Mouse (Mus musculus) midbrain, postnatal 0 days (tissue): ENCODE data around the gene Hspb2. TPM values are rescaled to one million over a fixed set of nuclear protein-coding genes. Genes with fewer than 3 reads are reported as not detected.

Experiments
- ATAC-seq: fragments of 200-750 bp; cut with Nextera tagmentation; 2 replicates; pipeline ENCODE4 v1.8.0; 2017; ENCODE audit warnings: moderate number of reproducible peaks, mild to moderate bottlenecking, moderate TSS enrichment, moderate library complexity; ENCODE audit not compliant: low FRiP score
- DNase-seq: peaks from one replicate; pipeline ENCODE4 v3.0.0-alpha.2; 2015; ENCODE audit warnings: low spot score
- H3K27ac ChIP-seq: fragments of 300-500 bp; sonication (generic); 2 replicates; pipeline ENCODE4 v1.5.1; 2014; ENCODE audit warnings: low read depth, mild to moderate bottlenecking, low read length, mixed read lengths
- H3K27me3 ChIP-seq: fragments of 300-500 bp; sonication (generic); 2 replicates; pipeline ENCODE4 v1.6.1; 2014; ENCODE audit warnings: low read length, control low read depth, mixed read lengths; ENCODE audit not compliant: insufficient read depth
- H3K36me3 ChIP-seq: fragments of 300-500 bp; sonication (generic); 2 replicates; pipeline ENCODE4 v1.6.1; 2014; ENCODE audit warnings: low read length, control low read depth, mixed read lengths; ENCODE audit not compliant: insufficient read depth
- H3K4me1 ChIP-seq: fragments of 300-500 bp; sonication (generic); 2 replicates; pipeline ENCODE4 v1.6.1; 2014; ENCODE audit warnings: mild to moderate bottlenecking, control low read depth, antibody characterized with exemption, low read length, mixed read lengths; ENCODE audit not compliant: insufficient read depth
- H3K4me2 ChIP-seq: fragments of 300-500 bp; sonication (generic); 2 replicates; pipeline ENCODE4 v1.6.1; 2014; ENCODE audit warnings: low read depth, mild to moderate bottlenecking, low read length, mixed read lengths; ENCODE audit not compliant: poor library complexity, severe bottlenecking
- H3K4me3 ChIP-seq: fragments of 300-500 bp; sonication (generic); 2 replicates; pipeline ENCODE4 v1.5.1; 2014; ENCODE audit warnings: low read depth, mild to moderate bottlenecking, low read length, moderate library complexity
- H3K9ac ChIP-seq: fragments of 300-500 bp; sonication (generic); replicated peaks from 2 replicates; pipeline ENCODE4 v1.6.1; 2014; ENCODE audit warnings: mild to moderate bottlenecking, low read length, moderate library complexity, mixed read lengths; ENCODE audit not compliant: poor library complexity, severe bottlenecking
- H3K9me3 ChIP-seq: fragments of 300-500 bp; sonication (generic); 2 replicates; pipeline ENCODE4 v1.6.1; 2016; ENCODE audit warnings: low read length, control low read depth
- CTCF ChIP-seq: IDR thresholded peaks from 2 replicates; pipeline ENCODE4 v1.5.1; 2016; ENCODE audit warnings: antibody characterized with exemption, mild to moderate bottlenecking
- WGBS: fragments of 180-500 bp; shearing (Covaris S2); extraction: QIAGEN DNeasy Blood & Tissue Kit; methylation state at CpG from one replicate; pipeline ENCODE4 v1.1.7; 2014; 5-methylcytosine and 5-hydroxymethylcytosine counted together
- polyA plus RNA-seq: library from polyadenylated mRNA; unstranded; fragments of >200 nt; fragmentation: Nextera tagmentation; extraction: Ambion mirVana; gene quantifications from 2 replicates; pipeline ENCODE4 v1.2.1, GENCODE M21; 2015
- total RNA-seq: library from RNA; depleted of rRNA; stranded (reverse); fragments of >200 nt; gene quantifications from 2 replicates; pipeline ENCODE4 v1.2.3, GENCODE M21; 2014

The Hspb2 gene
- total and polyA plus RNA-seq, 2 experiments from 2014 or later: 2.6 to 5.2 TPM

GRCm38 (mm10) chr9:50768107-50769002, 16.2 kb upstream of the Hspb2 start, which contains the start of gene Fdxacb1:
TSS of gene Fdxacb1 (plus strand) at chr9:50768236.
- Histone ChIP-seq H3K36me3 (no peaks in the 10 kb centered on the region; the same call in 1 of the 2 replicates), H3K4me3 (peak within 1 kb of the TSS; percentile 55), H3K4me2 (peak within 1 kb of the TSS; percentile 83), H3K27ac (peak within 1 kb of the TSS; percentile 81), H3K9ac (peak within 1 kb of the TSS; percentile 60), H3K4me1 (no peaks in the 10 kb centered on the region), H3K27me3 (no peaks in the 10 kb centered on the region), H3K9me3 (no peaks in the 10 kb centered on the region)
- 4% methylated on average over 58 of the region's 59 CpGs for WGBS
- ATAC-seq (peak; percentile 94), DNase-seq (peak; percentile 98)
- TF ChIP-seq CTCF: peak; percentile 78

DNA sequence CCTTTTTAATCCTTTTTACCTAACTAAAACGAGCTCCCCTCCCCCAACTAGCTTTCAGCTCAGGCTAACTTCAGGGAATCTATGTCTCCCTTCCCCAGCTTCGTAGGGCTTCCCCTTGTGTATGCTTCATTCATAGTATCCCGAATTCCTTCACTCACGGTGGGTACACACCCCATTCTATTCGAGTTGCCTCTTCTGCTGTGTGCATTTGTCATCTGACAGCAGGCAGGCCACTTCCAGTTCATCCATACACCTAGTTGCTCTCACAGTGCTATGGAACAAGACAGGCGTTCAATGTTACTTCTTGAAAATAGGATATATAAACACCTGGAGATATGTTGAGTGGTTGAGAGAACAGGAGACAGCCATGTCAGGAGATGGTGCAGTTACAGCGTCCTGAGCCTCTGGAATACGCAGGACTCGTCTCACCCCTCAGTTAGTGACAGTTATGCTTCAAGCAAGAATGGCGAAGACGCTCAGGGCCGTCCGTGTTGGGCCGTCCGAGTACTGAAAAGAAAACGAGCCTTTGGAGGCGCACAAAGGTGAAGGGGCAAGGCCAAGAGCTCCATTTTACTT, 15.5 kb upstream of the Hspb2 start:
- Histone ChIP-seq H3K9me3 (no peaks in the 10 kb centered on the region), H3K36me3 (no peaks in the 10 kb centered on the region; the same call in 1 of the 2 replicates), H3K27me3 (no peaks in the 10 kb centered on the region), H3K27ac (peak overlapping the region; percentile 81), H3K4me3 (peak overlapping the region; percentile 55), H3K4me1 (no peaks in the 10 kb centered on the region), H3K4me2 (peak overlapping the region; percentile 83), H3K9ac (peak overlapping the region; percentile 60)
- WGBS: 5% methylated on average over 17 of the region's 17 CpGs
- peak; percentile 61 for ATAC-seq
- DNase-seq: no peak
- TF ChIP-seq CTCF: no peak

- Histone ChIP-seq H3K36me3 (no peaks in the 10 kb centered on the region; the same call in 1 of the 2 replicates), H3K9ac (no peak overlapping the region), H3K27ac (no peak overlapping the region), H3K4me3 (no peak overlapping the region), H3K27me3 (no peaks in the 10 kb centered on the region), H3K4me2 (no peak overlapping the region), H3K9me3 (no peaks in the 10 kb centered on the region), H3K4me1 (no peaks in the 10 kb centered on the region)
- DNase-seq (peak; percentile 41), ATAC-seq (no peak)
- 59% methylated on average over 1 of the region's 1 CpGs for WGBS
- peak; percentile 69 for TF ChIP-seq CTCF
Observed at GRCm38 (mm10) chr9:50763331-50763730, 11.2 kb upstream of the Hspb2 start.

DNA sequence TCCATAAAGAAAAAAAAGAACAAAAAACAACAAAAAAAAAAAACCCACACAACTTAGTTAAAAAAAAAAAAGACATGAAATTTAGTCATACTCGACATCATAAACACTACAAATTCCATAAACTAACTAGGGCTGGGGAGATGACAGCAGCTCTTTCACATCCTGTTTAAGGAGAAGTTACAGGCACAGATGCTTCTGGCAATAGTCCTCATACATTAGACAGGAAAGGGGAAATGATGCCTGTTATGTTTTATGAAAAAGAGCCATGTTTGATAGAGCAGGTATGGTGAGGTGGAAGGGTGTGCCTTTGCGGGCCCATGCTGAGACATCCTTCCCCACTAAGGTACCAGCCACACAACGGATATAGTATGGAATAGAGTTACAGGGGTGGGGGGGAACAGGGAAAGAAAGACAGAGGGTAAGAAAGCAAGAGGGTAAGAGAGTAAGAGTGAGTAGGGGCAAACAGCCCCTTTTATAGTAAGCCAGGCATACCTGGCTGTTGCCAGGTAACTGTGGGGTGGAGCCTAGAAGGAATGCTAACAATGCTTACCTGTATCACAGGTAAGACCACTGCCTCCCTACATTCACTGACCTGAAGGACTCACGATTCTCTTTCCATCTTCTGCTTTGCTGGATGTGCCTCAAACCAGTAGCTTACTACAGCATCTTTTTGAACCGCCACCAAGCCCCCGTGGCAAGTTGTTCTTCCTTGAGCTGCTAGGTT, 9.5 kb upstream of the Hspb2 start:
- H3K9ac ChIP-seq: no peak overlapping the region
- 72% methylated on average over 6 of the region's 6 CpGs for WGBS
- no peak for TF ChIP-seq CTCF
- H3K27ac ChIP-seq: no peak overlapping the region
- H3K4me2 ChIP-seq: no peak overlapping the region
- ATAC-seq: no peak
- H3K9me3 ChIP-seq: no peaks in the 10 kb centered on the region
- H3K36me3 ChIP-seq: no peaks in the 10 kb centered on the region; the same call in 1 of the 2 replicates
- no peak overlapping the region for H3K4me3 ChIP-seq
- no peaks in the 10 kb centered on the region for H3K4me1 ChIP-seq
- DNase-seq: no peak
- H3K27me3 ChIP-seq: no peaks in the 10 kb centered on the region

- Histone ChIP-seq H3K36me3 (no peaks in the 10 kb centered on the region), H3K9ac (no peak overlapping the region), H3K4me2 (no peak overlapping the region), H3K27me3 (no peaks in the 10 kb centered on the region), H3K4me3 (no peak overlapping the region), H3K27ac (no peak overlapping the region), H3K4me1 (no peaks in the 10 kb centered on the region), H3K9me3 (no peaks in the 10 kb centered on the region)
- ATAC-seq (no peak), DNase-seq (no peak)
- 57% methylated on average over 5 of the region's 5 CpGs for WGBS
- no peak for TF ChIP-seq CTCF
Observed at GRCm38 (mm10) chr9:50756711-50757110, 4.6 kb upstream of the Hspb2 start.
